Mouse (Mus musculus) kidney, embryonic 15.5 days (tissue): ENCODE data around the gene C130032M10Rik. TPM values are rescaled to one million over a fixed set of nuclear protein-coding genes. Genes with fewer than 3 reads are reported as not detected.

Source experiments
- ATAC-seq: fragments of 200-750 bp; cut with Nextera tagmentation; replicated peaks from 2 replicates; pipeline ENCODE4 v1.8.0; 2017; ENCODE audit warnings: moderate TSS enrichment; ENCODE audit not compliant: low FRiP score
- H3K27ac ChIP-seq: fragments of 300-500 bp; sonication (generic); 2 replicates; pipeline ENCODE4 v1.5.1; 2015; ENCODE audit warnings: mild to moderate bottlenecking, inconsistent platforms
- H3K27me3 ChIP-seq: fragments of 300-500 bp; sonication (generic); 2 replicates; pipeline ENCODE4 v1.6.1; 2015; ENCODE audit warnings: inconsistent platforms
- H3K36me3 ChIP-seq: fragments of 300-500 bp; sonication (generic); 2 replicates; pipeline ENCODE4 v1.6.1; 2015; ENCODE audit warnings: inconsistent platforms
- H3K4me1 ChIP-seq: fragments of 300-500 bp; sonication (generic); 2 replicates; pipeline ENCODE4 v1.6.1; 2015; ENCODE audit warnings: inconsistent platforms
- H3K4me2 ChIP-seq: fragments of 300-500 bp; sonication (generic); 2 replicates; pipeline ENCODE4 v1.6.1; 2015; ENCODE audit warnings: moderate library complexity, mild to moderate bottlenecking, inconsistent platforms
- H3K4me3 ChIP-seq: fragments of 300-500 bp; sonication (generic); replicated peaks from 2 replicates; pipeline ENCODE4 v1.5.1; 2015; ENCODE audit warnings: mild to moderate bottlenecking, inconsistent platforms
- H3K9ac ChIP-seq: fragments of 300-500 bp; sonication (generic); 2 replicates; pipeline ENCODE4 v1.6.1; 2015; ENCODE audit warnings: mild to moderate bottlenecking, inconsistent platforms
- H3K9me3 ChIP-seq: fragments of 300-500 bp; sonication (generic); replicated peaks from 2 replicates; pipeline ENCODE4 v1.6.1; 2016; ENCODE audit warnings: inconsistent platforms
- WGBS: fragments of 180-500 bp; shearing (Covaris S2); methylation state at CpG from one replicate; pipeline ENCODE4 v1.1.7; 2015; ENCODE audit warnings: mixed read lengths; 5-methylcytosine and 5-hydroxymethylcytosine counted together
- polyA plus RNA-seq: library from polyadenylated mRNA; unstranded; fragments of >200 nt; fragmentation: Nextera tagmentation; extraction: Ambion mirVana; gene quantifications from 2 replicates; pipeline ENCODE4 v1.2.1, GENCODE M21; 2015

Gene C130032M10Rik
- 0.58 and 0.62 TPM in 2 replicates for polyA plus RNA-seq

GRCm38 (mm10) chr9:114515364-114515763 is at the start of gene C130032M10Rik:
TSS of gene C130032M10Rik (plus strand) at chr9:114515697.
- Histone ChIP-seq H3K4me3 (no peak within 1 kb of the TSS), H3K4me2 (no peak within 1 kb of the TSS), H3K36me3 (peaks cover 48% of the 10 kb centered on the region), H3K27me3 (no peaks in the 10 kb centered on the region), H3K9ac (no peak within 1 kb of the TSS), H3K27ac (no peak within 1 kb of the TSS), H3K9me3 (peaks cover 24% of the 10 kb centered on the region), H3K4me1 (peaks cover 17% of the 10 kb centered on the region; the same call in 1 of the 2 replicates)
- ATAC-seq: no peak
- 72% methylated on average over 11 of the region's 11 CpGs for WGBS

- 64% methylated on average over 7 of the region's 7 CpGs for WGBS
These were observed 48.6 kb upstream of the C130032M10Rik start for GRCm38 (mm10) chr9:114466871-114467270.

GRCm38 (mm10) chr9:114468217-114468616 is 47.3 kb upstream of the C130032M10Rik start:
- H3K27ac ChIP-seq: no peak overlapping the region
- H3K27me3 ChIP-seq: no peaks in the 10 kb centered on the region
- no peak for ATAC-seq
- H3K9me3 ChIP-seq: no peaks in the 10 kb centered on the region
- H3K4me2 ChIP-seq: no peak overlapping the region
- peaks cover 15% of the 10 kb centered on the region; the same call in 1 of the 2 replicates for H3K4me1 ChIP-seq
- 71% methylated on average over 5 of the region's 5 CpGs for WGBS
- H3K4me3 ChIP-seq: no peak overlapping the region
- H3K9ac ChIP-seq: no peak overlapping the region
- peaks cover 45% of the 10 kb centered on the region for H3K36me3 ChIP-seq

More at GRCm38 (mm10) chr9:114466871-114467270, 48.6 kb upstream of the C130032M10Rik start:
- Histone ChIP-seq H3K9ac (no peak overlapping the region), H3K27me3 (no peaks in the 10 kb centered on the region), H3K4me1 (peaks cover 15% of the 10 kb centered on the region; the same call in 1 of the 2 replicates), H3K9me3 (no peaks in the 10 kb centered on the region), H3K27ac (no peak overlapping the region), H3K4me3 (no peak overlapping the region), H3K4me2 (no peak overlapping the region), H3K36me3 (peaks cover 48% of the 10 kb centered on the region)
- 0 out of 2 replicates have a peak, but pooled peaks have one; percentile 34 for ATAC-seq

GRCm38 (mm10) chr9:114468701-114469100 is 46.8 kb upstream of the C130032M10Rik start:
- no peak for ATAC-seq
- peaks cover 41% of the 10 kb centered on the region for H3K36me3 ChIP-seq
- no peak overlapping the region for H3K4me2 ChIP-seq
- no peaks in the 10 kb centered on the region for H3K9me3 ChIP-seq
- no peak overlapping the region for H3K9ac ChIP-seq
- H3K27ac ChIP-seq: no peak overlapping the region
- H3K4me1 ChIP-seq: peaks cover 15% of the 10 kb centered on the region; the same call in 1 of the 2 replicates
- no peak overlapping the region for H3K4me3 ChIP-seq
- no peaks in the 10 kb centered on the region for H3K27me3 ChIP-seq
- 95% methylated on average over 4 of the region's 4 CpGs for WGBS

DNA sequence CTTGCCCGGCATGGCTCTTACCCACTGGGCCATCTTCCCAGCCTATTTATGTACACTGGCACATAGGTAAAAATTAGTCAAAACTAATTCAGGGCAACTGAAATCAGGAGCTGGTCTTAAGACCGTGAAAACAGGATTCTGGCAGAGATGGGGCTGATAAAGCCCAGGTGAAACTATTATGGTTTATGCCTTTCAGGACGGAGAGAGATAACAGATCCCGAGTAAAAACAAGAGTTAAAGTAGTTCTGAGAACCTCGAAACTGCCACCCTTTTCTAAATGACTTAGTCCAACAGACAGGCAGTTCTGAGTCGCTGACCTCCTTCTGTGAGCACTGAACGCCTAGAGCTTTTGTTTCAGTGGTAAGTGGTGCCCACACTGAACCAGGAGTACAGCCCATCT is 43.6 kb upstream of the C130032M10Rik start:
- H3K36me3 ChIP-seq: peaks cover 20% of the 10 kb centered on the region; the same call in 1 of the 2 replicates
- no peak overlapping the region for H3K4me3 ChIP-seq
- H3K4me2 ChIP-seq: no peak overlapping the region
- no peak overlapping the region for H3K27ac ChIP-seq
- H3K9ac ChIP-seq: no peak overlapping the region
- H3K9me3 ChIP-seq: no peaks in the 10 kb centered on the region
- peaks cover 9% of the 10 kb centered on the region; the same call in 1 of the 2 replicates for H3K4me1 ChIP-seq
- 67% methylated on average over 7 of the region's 7 CpGs for WGBS
- ATAC-seq: no peak
- no peaks in the 10 kb centered on the region for H3K27me3 ChIP-seq

DNA sequence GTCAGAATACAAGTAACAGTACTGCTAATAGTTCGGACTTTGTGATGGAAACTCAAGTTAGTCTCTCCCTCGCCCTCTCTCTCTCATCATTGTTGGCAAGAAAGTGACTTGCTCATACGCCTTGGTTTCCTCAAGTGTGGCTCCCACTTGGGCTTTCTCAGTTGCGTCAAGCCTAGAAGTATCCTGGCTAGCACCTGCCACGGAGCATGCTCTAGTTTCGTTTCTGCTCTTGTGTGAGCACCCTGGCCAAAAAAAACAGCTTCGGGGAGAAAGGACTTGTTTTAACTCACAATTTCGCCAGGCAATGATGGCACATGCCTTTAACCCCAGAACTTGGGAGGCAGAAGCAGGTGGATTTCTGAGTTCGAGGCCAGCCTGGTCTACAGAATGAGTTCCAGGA is 38.5 kb upstream of the C130032M10Rik start:
- Histone ChIP-seq H3K4me2 (no peak overlapping the region), H3K36me3 (no peaks in the 10 kb centered on the region)
- ATAC-seq: no peak

DNA sequence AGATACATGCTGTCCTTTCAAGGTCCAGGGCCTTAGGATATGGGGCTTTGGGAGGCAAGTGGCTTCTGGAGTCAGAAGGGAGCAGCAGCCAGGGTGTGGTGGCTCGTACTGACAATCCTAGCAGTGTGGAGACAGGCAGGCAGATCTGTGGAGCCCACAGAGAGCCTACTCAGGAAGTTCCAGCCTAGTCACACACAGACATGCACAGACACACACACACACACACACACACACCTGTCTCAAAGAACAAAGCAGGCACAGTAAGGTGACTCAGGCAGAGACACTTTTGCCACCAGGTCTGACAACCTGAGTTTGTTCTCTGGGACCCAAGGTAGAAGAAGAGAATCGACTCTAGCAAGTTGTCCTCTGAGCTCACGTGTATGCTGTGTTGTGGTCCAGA is 34.6 kb upstream of the C130032M10Rik start:
- Histone ChIP-seq H3K4me2 (no peak overlapping the region), H3K36me3 (no peaks in the 10 kb centered on the region), H3K9ac (no peak overlapping the region), H3K27ac (no peak overlapping the region), H3K27me3 (no peaks in the 10 kb centered on the region), H3K4me3 (no peak overlapping the region), H3K9me3 (no peaks in the 10 kb centered on the region), H3K4me1 (no peaks in the 10 kb centered on the region)
- ATAC-seq: no peak
- 83% methylated on average over 3 of the region's 3 CpGs for WGBS

More for the DNA sequence above, 38.5 kb upstream of the C130032M10Rik start:
- H3K4me1 ChIP-seq: no peaks in the 10 kb centered on the region
- H3K27ac ChIP-seq: no peak overlapping the region
- H3K4me3 ChIP-seq: no peak overlapping the region
- 93% methylated on average over 9 of the region's 9 CpGs for WGBS
- H3K9ac ChIP-seq: no peak overlapping the region
- H3K27me3 ChIP-seq: no peaks in the 10 kb centered on the region
- H3K9me3 ChIP-seq: no peaks in the 10 kb centered on the region

- Histone ChIP-seq H3K9me3 (no peaks in the 10 kb centered on the region), H3K27me3 (no peaks in the 10 kb centered on the region), H3K27ac (no peak overlapping the region), H3K4me2 (no peak overlapping the region), H3K36me3 (no peaks in the 10 kb centered on the region), H3K4me1 (no peaks in the 10 kb centered on the region), H3K4me3 (no peak overlapping the region), H3K9ac (no peak overlapping the region)
- ATAC-seq: no peak
- 86% methylated on average over 5 of the region's 5 CpGs for WGBS
These were observed 30.7 kb upstream of the C130032M10Rik start for GRCm38 (mm10) chr9:114484771-114485170.

GRCm38 (mm10) chr9:114486808-114487207 is 28.7 kb upstream of the C130032M10Rik start:
- no peak overlapping the region for H3K4me3 ChIP-seq
- ATAC-seq: no peak
- H3K27ac ChIP-seq: no peak overlapping the region
- 56% methylated on average over 4 of the region's 4 CpGs for WGBS
- H3K4me2 ChIP-seq: no peak overlapping the region
- H3K4me1 ChIP-seq: no peaks in the 10 kb centered on the region
- H3K27me3 ChIP-seq: no peaks in the 10 kb centered on the region
- no peaks in the 10 kb centered on the region for H3K9me3 ChIP-seq
- H3K36me3 ChIP-seq: no peaks in the 10 kb centered on the region
- H3K9ac ChIP-seq: no peak overlapping the region

DNA sequence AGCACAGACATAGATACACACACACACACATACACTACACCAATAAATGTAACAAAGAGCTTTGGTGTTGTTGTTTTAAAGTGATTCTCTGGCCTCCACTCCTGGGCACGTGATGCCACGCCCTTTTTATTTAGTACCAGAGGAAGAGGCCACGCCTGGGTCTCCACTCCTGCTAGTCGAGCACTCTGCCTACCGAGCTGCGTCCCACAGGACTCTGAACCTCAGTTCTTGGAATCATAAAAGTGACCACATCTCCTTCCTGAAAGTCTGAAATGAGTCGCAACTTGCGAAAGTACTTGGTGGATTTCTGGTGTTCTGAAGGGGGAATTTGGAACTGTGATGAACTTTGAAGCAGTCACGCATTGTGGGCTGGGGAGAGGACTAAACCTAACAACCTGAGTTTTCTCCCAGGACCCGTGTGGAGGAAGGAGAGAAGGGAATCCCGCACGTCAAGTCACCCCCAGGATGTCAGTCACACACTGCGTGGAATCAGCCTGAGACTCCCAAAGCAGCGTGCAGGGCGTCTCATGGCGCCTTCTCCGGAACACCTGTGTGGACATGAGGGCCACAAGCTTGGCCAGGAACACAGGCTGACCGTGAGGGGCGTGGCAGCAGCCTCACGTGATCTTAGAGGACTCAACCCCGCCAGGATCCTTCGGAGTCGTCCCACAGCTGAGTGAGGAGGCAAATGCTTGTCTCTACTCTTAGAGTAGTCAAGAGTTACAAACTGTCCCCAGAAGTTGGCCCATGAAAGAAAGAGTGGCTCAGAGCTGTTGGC is 27.8 kb upstream of the C130032M10Rik start:
- Histone ChIP-seq H3K9me3 (no peaks in the 10 kb centered on the region), H3K4me1 (no peaks in the 10 kb centered on the region), H3K9ac (0 out of 2 replicates have a peak overlapping the region, but pooled peaks have one; percentile 8), H3K27ac (no peak overlapping the region), H3K4me2 (no peak overlapping the region), H3K36me3 (no peaks in the 10 kb centered on the region), H3K4me3 (no peak overlapping the region), H3K27me3 (no peaks in the 10 kb centered on the region)
- ATAC-seq: no peak
- 78% methylated on average over 23 of the region's 23 CpGs for WGBS

DNA sequence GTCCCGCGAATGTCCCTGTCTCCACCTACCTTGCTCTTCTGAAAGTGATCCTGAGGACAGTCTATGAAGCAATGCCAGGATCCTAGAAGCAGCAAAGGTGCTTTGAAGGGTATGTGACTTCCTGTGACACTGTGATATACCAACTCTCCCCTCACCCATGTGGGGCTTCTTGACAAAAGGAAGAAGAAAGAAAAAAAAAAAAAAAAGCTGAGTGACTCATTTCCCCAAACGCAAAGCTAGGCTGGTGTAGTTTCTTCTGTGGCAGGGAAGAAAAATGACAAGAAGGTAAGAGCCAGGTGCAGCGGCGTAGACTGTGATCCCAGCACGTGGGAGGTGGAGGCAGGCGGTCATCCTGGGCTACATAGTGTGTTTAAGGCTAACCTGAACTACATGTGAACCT is 19.0 kb upstream of the C130032M10Rik start:
- peaks cover 9% of the 10 kb centered on the region for H3K4me1 ChIP-seq
- no peak overlapping the region for H3K4me2 ChIP-seq
- H3K4me3 ChIP-seq: no peak overlapping the region
- H3K9me3 ChIP-seq: no peaks in the 10 kb centered on the region
- peaks cover 4% of the 10 kb centered on the region; the same call in 1 of the 2 replicates for H3K27me3 ChIP-seq
- no peak overlapping the region for H3K9ac ChIP-seq
- no peaks in the 10 kb centered on the region for H3K36me3 ChIP-seq
- 79% methylated on average over 7 of the region's 7 CpGs for WGBS
- ATAC-seq: no peak
- no peak overlapping the region for H3K27ac ChIP-seq

GRCm38 (mm10) chr9:114498218-114498617 is 17.3 kb upstream of the C130032M10Rik start:
- H3K36me3 ChIP-seq: no peaks in the 10 kb centered on the region
- WGBS: 9% methylated on average over 11 of the region's 11 CpGs
- peak; percentile 67 for ATAC-seq
- H3K4me2 ChIP-seq: peak overlapping the region; percentile 44
- peaks cover 9% of the 10 kb centered on the region for H3K4me1 ChIP-seq
- no peak overlapping the region for H3K4me3 ChIP-seq
- no peaks in the 10 kb centered on the region for H3K9me3 ChIP-seq
- no peak overlapping the region for H3K9ac ChIP-seq
- peaks cover 4% of the 10 kb centered on the region; the same call in 1 of the 2 replicates for H3K27me3 ChIP-seq
- H3K27ac ChIP-seq: no peak overlapping the region
